Mouse (Mus musculus) embryo, embryonic 10.5 days (tissue): ENCODE measurements at regions not wholly inside any gene's neighbourhood (a gene's known extent, or its start where the extent isn't known, plus 50 kb on each side); places are given as distances from the start of the nearest gene placed in this dataset.

ENCODE experiments used
- DNase-seq: peaks from one replicate; pipeline ENCODE4 v3.0.0-alpha.2; 2015; ENCODE audit warnings: low spot score

- DNase-seq = no peak
These were observed 317.2 kb downstream of the Klf6 start for GRCm38 (mm10) chr13:6178362-6179070.

- DNase-seq = no peak
These were observed 327.9 kb downstream of the Klf6 start for GRCm38 (mm10) chr13:6189133-6189532.

- DNase-seq = no peak
These were observed 328.3 kb downstream of the Klf6 start for GRCm38 (mm10) chr13:6189566-6189965.

GRCm38 (mm10) chr13:6191186-6191914 lies 330.1 kb downstream of the Klf6 start:
- DNase-seq = no peak

- no peak for DNase-seq
These were observed 330.6 kb downstream of the Klf6 start for GRCm38 (mm10) chr13:6191915-6192295.

GRCm38 (mm10) chr13:6196690-6197089 lies 335.4 kb downstream of the Klf6 start:
- no peak for DNase-seq

GRCm38 (mm10) chr13:6199107-6199506 lies 337.8 kb downstream of the Klf6 start:
- DNase-seq = no peak

GRCm38 (mm10) chr13:6201516-6201915 lies 340.2 kb downstream of the Klf6 start:
- DNase-seq = peak; percentile 21

GRCm38 (mm10) chr13:6204801-6205200 lies 343.1 kb upstream of the Pitrm1 start:
- no peak for DNase-seq

GRCm38 (mm10) chr13:6212550-6212949 lies 335.4 kb upstream of the Pitrm1 start:
- no peak for DNase-seq

GRCm38 (mm10) chr13:6214189-6214588 lies 333.8 kb upstream of the Pitrm1 start:
- no peak for DNase-seq

- DNase-seq = no peak
These were observed 321.8 kb upstream of the Pitrm1 start for GRCm38 (mm10) chr13:6226087-6226643.

GRCm38 (mm10) chr13:6228278-6228677 lies 319.7 kb upstream of the Pitrm1 start:
- no peak for DNase-seq

- no peak for DNase-seq
These were observed 312.6 kb upstream of the Pitrm1 start for GRCm38 (mm10) chr13:6235394-6235793.

- DNase-seq = no peak
These were observed 311.4 kb upstream of the Pitrm1 start for GRCm38 (mm10) chr13:6236503-6236902.

- no peak for DNase-seq
These were observed 310.7 kb upstream of the Pitrm1 start for GRCm38 (mm10) chr13:6237201-6237600.

GRCm38 (mm10) chr13:6240855-6241254 lies 307.1 kb upstream of the Pitrm1 start:
- DNase-seq = peak; percentile 28

- DNase-seq = no peak
These were observed 306.4 kb upstream of the Pitrm1 start for GRCm38 (mm10) chr13:6241472-6242123.

GRCm38 (mm10) chr13:6250106-6250505 lies 297.8 kb upstream of the Pitrm1 start:
- DNase-seq = no peak

- DNase-seq = peak; percentile 64
These were observed 296.7 kb upstream of the Pitrm1 start for GRCm38 (mm10) chr13:6251025-6251862.

GRCm38 (mm10) chr13:6252100-6252499 lies 295.8 kb upstream of the Pitrm1 start:
- no peak for DNase-seq

- DNase-seq = no peak
These were observed 292.6 kb upstream of the Pitrm1 start for GRCm38 (mm10) chr13:6255303-6255702.
